Comparison of ENCODE assay signal across 8 mouse cellular contexts in genomic region chr9:21592703-21593121, GRCm38 (mm10). TPM values are rescaled to one million over a fixed set of nuclear protein-coding genes. Genes with fewer than 3 reads are reported as not detected.
DNase-seq lines count a peak whose midpoint lies in the region; ATAC-seq lines count a peak whose summit lies in the region.

TSS of gene Timm29 (plus strand) at chr9:21592722.
TSS of gene Yipf2 (minus strand) at chr9:21592828.

- H3K27me3 ChIP-seq in hindbrain, embryonic 12.5 days, result no peaks in the 10 kb centered on the region

- no peaks in the 10 kb centered on the region for H3K9me3 ChIP-seq in hindbrain, embryonic 12.5 days (replicated peaks)

- H3K36me3 ChIP-seq in hindbrain, embryonic 12.5 days, result peaks cover 42% of the 10 kb centered on the region

- H3K4me1 ChIP-seq in hindbrain, embryonic 12.5 days, result peaks cover 29% of the 10 kb centered on the region

- peak within 1 kb of the TSS; percentile 98 for H3K4me3 ChIP-seq in hindbrain, embryonic 12.5 days

- under 1% methylated on average over 30 of the region's 30 CpGs for WGBS in hindbrain, embryonic 12.5 days

- H3K9ac ChIP-seq in hindbrain, embryonic 12.5 days, result peak within 1 kb of the TSS; percentile 94

- DNase-seq in NIH3T3 (ENCODE audit: low read depth), result peak; percentile 95
- DNase-seq in cerebellum, postnatal 10 days, result peak; percentile 93 to 94
- peak; percentile 88 to 90 for DNase-seq in frontal cortex, postnatal 10 days (ENCODE audit: low spot score in 2 of 2)
- DNase-seq in layer of hippocampus, postnatal 14 days (ENCODE audit: low spot score in 2 of 2), result peak; percentile 95 to 97
- peak; percentile 91 for DNase-seq in lung, postnatal 14 days
- DNase-seq in retina, adult 2 months (ENCODE audit: low read depth, low spot score), result peak; percentile 97
- peak; percentile 84 to 87 for DNase-seq in thymus, postnatal 36 days

- peak within 1 kb of the TSS; percentile 86 for H3K27ac ChIP-seq in hindbrain, embryonic 12.5 days

- peak; percentile 95 for ATAC-seq in hindbrain, embryonic 12.5 days (ENCODE audit: low FRiP score)

- peak within 1 kb of the TSS; percentile 98 for H3K4me2 ChIP-seq in hindbrain, embryonic 12.5 days (replicated peaks)

RNA-seq across cellular contexts. Expression of gene Timm29, which starts in this region (rescaled TPM):
- polyA plus RNA-seq in hindbrain, embryonic 12.5 days (2016; fragmentation: Nextera tagmentation; extraction: Ambion mirVana), result 56.5 and 61.0 TPM in 2 replicates
- 10 to 100 TPM; 54.3 to 56.9 TPM for total RNA-seq in layer of hippocampus, postnatal 14 days (2021)

RNA-seq across cellular contexts. Expression of gene Yipf2, which starts in this region (rescaled TPM):
- polyA plus RNA-seq in hindbrain, embryonic 12.5 days (2016; fragmentation: Nextera tagmentation; extraction: Ambion mirVana), result 19.4 and 21.5 TPM in 2 replicates
- total RNA-seq in layer of hippocampus, postnatal 14 days (2021), result 10 to 100 TPM; 14.7 to 15.9 TPM

Comparison
In these comparisons a context has a peak if more than half of its experiments do, and no peak if none do; other contexts are left out.
1. Peak in every context shown above with its lines: DNase-seq, ATAC-seq, H3K4me3 ChIP-seq and H3K27ac ChIP-seq.